In genomic region chr7:101412796-101413195, GRCm38 (mm10) we compare ENCODE assay signal across 9 mouse cellular contexts. TPM values are rescaled to one million over a fixed set of nuclear protein-coding genes. Genes with fewer than 3 reads are reported as not detected.
DNase-seq lines count a peak whose midpoint lies in the region; ATAC-seq lines count a peak whose summit lies in the region.
"Had no signal": no experiment of that assay in that cellular context is flagged by ENCODE, and none has a peak within 500 bp of the region (broad histone marks: within the 10 kb centered on the region; RNA-seq: fewer than 3 reads in every experiment).

No protein-coding gene starts in this region.

- peak; percentile 81 for ATAC-seq in CD4-positive, CD25-positive, alpha-beta regulatory T cell, adult 4 months
- ATAC-seq in neutrophil, adult 5-6 weeks (ENCODE audit: extremely low read depth, insufficient number of reproducible peaks, low FRiP score, poor library complexity, severe bottlenecking) = peak; percentile 80

- DNase-seq in brain, adult 2 months (ENCODE audit: low read depth, low spot score) = peak; percentile 89
- DNase-seq in fibroblast of lung, adult 2 months (ENCODE audit: low read depth) = peak; percentile 50
- peak; percentile 83 to 92 for DNase-seq in heart, postnatal 10 days
- peak; percentile 52 for DNase-seq in large intestine, adult 2 months (ENCODE audit: low read depth, low spot score)
- DNase-seq in lung, adult 18-20 months = peak; percentile 79 to 88
- DNase-seq in testis, postnatal 14 days (ENCODE audit: low spot score) = peak; percentile 70

- intact Hi-C loops in heart, postnatal 10 days (cut with DNase I) = loop anchor here (1.0 to 5.0 kb wide), 3 partner anchors 102 to 210 kb away; no protein-coding TSS in a partner anchor

RNA-seq across cellular contexts. Expression of gene Gm45837, which starts 2.1 kb away (rescaled TPM):
- polyA plus RNA-seq in CD4-positive, CD25-positive, alpha-beta regulatory T cell, adult 4 months (2017; shearing (Covaris generic)) = 10 to 100 TPM in 1 of 2 experiments, not detected in 1; 33.3 TPM
- total RNA-seq in heart, postnatal 10 days (2021) = not detected
- not detected in 2 replicates for polyA plus RNA-seq in large intestine, adult 2 months (2012; rRNA removed)
- total RNA-seq in neutrophil, adult 5-6 weeks (2017) = 7.8 and 27.3 TPM in 2 replicates
- polyA plus RNA-seq: erythroblast, embryonic 14.5 days had no signal

RNA-seq across cellular contexts. Expression of gene Pde2a, which starts 8.7 kb away (rescaled TPM):
- polyA plus RNA-seq in CD4-positive, CD25-positive, alpha-beta regulatory T cell, adult 4 months (2017; shearing (Covaris generic)) = 10 to 100 TPM; 23.0 to 83.7 TPM
- 10 to 100 TPM; 65.2 to 70.1 TPM for total RNA-seq in heart, postnatal 10 days (2021)
- 18.8 and 21.3 TPM in 2 replicates for polyA plus RNA-seq in large intestine, adult 2 months (2012; rRNA removed)
- total RNA-seq in neutrophil, adult 5-6 weeks (2017) = 56.0 and 68.1 TPM in 2 replicates

Comparison
In these comparisons a context has a peak if more than half of its experiments do, and no peak if none do; other contexts are left out.
1. Peak in every context shown above with its lines: DNase-seq and ATAC-seq.